Mouse (Mus musculus) spleen, adult 2 months (tissue): ENCODE measurements at regions not wholly inside any gene's neighbourhood (a gene's known extent, or its start where the extent isn't known, plus 50 kb on each side); places are given as distances from the start of the nearest gene placed in this dataset.

Experiments
- CTCF ChIP-seq: fragments of 200-500 bp; IDR thresholded peaks from 2 replicates; pipeline ENCODE4 v1.5.1; 2011; ENCODE audit warnings: mild to moderate bottlenecking, inconsistent platforms; ENCODE audit not compliant: insufficient read depth, insufficient read length, insufficient replicate concordance; ENCODE audit errors: extremely low read depth
- POLR2A ChIP-seq: fragments of 200-500 bp; IDR thresholded peaks from 2 replicates; pipeline ENCODE4 v1.6.1; 2011; ENCODE audit warnings: low read depth, low read length, inconsistent platforms

DNA sequence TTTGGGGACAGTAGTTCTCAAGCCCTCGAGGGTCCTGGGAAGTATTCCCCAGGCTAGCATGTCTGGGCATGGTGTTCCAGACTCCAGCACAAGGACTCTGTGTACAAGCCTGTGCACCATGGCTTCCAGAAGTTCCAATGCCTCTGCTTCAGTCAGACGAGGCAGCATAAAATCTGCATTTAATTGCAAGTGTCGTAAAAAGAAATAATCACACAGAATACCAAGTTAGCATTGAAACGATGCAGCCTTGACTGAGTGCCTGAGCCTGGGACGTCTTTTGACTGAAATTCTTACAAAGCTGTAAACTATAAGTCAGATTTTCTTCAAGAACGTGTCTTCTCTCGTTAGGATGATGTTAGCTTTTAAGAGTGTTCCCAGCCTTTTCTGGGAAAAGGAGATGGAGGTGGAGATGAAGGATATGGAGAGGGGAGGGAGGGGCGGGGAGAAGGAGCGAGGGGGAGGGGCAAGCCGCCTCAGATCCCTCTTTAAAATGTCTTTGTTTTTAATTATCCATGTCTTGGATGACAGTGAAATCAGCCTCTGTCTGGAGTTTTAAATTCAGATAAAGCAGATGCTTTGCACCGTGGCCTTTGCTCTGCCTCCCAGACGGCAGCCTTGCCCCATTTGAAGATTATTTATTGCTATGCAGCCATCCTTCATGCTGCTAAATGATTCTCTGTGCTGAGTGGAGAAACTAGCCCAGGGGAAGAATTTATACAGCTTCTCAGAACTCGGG lies 154.3 kb downstream of the Cdc5l start:
- TF ChIP-seq CTCF, result no peak
- no peak for TF ChIP-seq POLR2A
